Mouse (Mus musculus): ENCODE data around the gene Tprn. TPM values are rescaled to one million over a fixed set of nuclear protein-coding genes. Genes with fewer than 3 reads are reported as not detected.
A peak's percentile ranks its signal among the peaks of the same experiment; 100 is the strongest.

The Tprn gene
- polyA plus RNA-seq, 1 experiment from 2014 or later = 4.5 TPM

DNA sequence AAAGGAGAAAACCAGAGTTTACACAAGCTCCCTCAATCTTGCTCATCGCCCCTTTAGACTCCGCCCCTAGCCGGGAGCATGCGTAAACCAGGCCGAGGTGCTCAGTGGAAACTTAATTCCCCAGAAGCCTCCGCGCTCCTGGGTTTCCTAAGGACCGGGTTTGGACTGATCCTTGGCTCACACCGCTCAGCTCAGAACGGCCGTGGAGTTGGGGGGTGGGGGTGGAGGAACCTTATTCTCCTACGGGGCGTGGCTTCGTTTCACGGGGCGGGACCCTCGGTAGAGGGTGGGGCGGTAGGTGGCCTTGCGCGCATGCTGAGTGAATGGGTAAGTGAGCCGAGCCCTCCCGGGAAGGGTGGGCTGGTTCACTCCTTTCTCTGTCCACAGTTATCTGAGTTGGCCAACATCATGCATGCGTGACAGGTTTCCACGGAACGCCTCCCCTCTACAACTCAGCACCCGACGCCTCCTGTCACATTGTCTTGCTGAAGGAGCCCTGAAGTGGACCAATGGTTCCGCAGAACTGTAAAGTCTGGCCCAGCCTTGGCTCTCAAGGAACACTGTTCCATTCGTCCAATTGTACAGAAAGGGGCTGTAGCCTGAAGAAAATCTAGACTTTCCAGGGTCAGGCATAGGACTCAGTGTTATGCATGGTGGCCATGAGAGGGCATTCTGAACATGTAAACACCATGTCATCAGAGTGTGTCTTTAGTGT is 21.5 kb upstream of the Tprn start:
- DNase-seq (ENCODE audit: low spot score, missing footprints) (peak; percentile 96), ATAC-seq (ENCODE audit: low FRiP score) (peak; percentile 72)
- H3K4me2 ChIP-seq = peak overlapping the region; percentile 63
- no peak overlapping the region for H3K27ac ChIP-seq (ENCODE audit: low read depth, low read length)
- WGBS = 1% methylated on average over 29 of the region's 29 CpGs
- H3K4me1 ChIP-seq (ENCODE audit: control insufficient read depth, insufficient read depth, low read length) = peaks cover 18% of the 10 kb centered on the region
- peaks cover 6% of the 10 kb centered on the region for H3K27me3 ChIP-seq (ENCODE audit: control insufficient read depth, insufficient read depth, low read length)
- H3K4me3 ChIP-seq (ENCODE audit: low read depth, low read length) = peak overlapping the region; percentile 43
- H3K9me3 ChIP-seq (ENCODE audit: control insufficient read depth, low read length) = no peaks in the 10 kb centered on the region
- H3K9ac ChIP-seq (ENCODE audit: low read length) = peak overlapping the region; percentile 17
- H3K36me3 ChIP-seq (ENCODE audit: control insufficient read depth, insufficient read depth, low read length) = no peaks in the 10 kb centered on the region

- 17% methylated on average over 6 of the region's 6 CpGs for WGBS
Observed at GRCm38 (mm10) chr2:25241438-25241775, 21.0 kb upstream of the Tprn start.

DNA sequence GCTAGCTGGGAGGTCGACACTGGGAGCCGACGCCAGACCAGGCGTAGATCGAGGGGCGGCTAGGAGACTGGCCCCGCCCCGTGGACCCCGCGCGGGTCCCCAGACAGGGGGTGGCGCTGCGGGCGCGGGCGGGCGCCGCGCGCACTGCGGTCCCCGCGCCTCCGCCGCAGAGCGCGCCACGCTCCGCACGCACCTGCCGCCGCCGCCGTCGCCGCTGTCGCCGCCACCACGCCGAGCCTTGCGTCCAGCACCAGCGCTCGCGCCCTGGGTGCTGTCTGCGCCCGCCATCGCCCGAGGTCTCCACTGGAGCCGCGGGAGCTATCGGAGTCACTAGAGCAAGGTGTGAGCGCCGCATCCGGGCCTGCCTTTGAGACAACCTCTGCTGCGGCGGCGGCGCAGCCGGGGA is 20.3 kb upstream of the Tprn start, which contains the start of the genes Rnf208 and Cysrt1:
Gene Rnf208, plus strand, starts transcription at position 155 of the 406 bp plus-strand sequence.
Gene Cysrt1, minus strand, starts transcription at position 352 of the 406 bp plus-strand sequence.
- H3K9ac ChIP-seq (ENCODE audit: low read length) = peak within 1 kb of the TSS; percentile 57
- ATAC-seq (ENCODE audit: low FRiP score) = peak; percentile 62
- peak within 1 kb of the TSS; percentile 43 for H3K4me3 ChIP-seq (ENCODE audit: low read depth, low read length)
- H3K4me1 ChIP-seq (ENCODE audit: control insufficient read depth, insufficient read depth, low read length) = peaks cover 18% of the 10 kb centered on the region
- H3K4me2 ChIP-seq = peak within 1 kb of the TSS; percentile 63
- WGBS = under 1% methylated on average over 24 of the region's 59 CpGs
- H3K27ac ChIP-seq (ENCODE audit: low read depth, low read length) = no peak within 1 kb of the TSS
- H3K9me3 ChIP-seq (ENCODE audit: control insufficient read depth, low read length) = no peaks in the 10 kb centered on the region
- DNase-seq (ENCODE audit: low spot score, missing footprints) = peak; percentile 88
- no peaks in the 10 kb centered on the region for H3K36me3 ChIP-seq (ENCODE audit: control insufficient read depth, insufficient read depth, low read length)
- H3K27me3 ChIP-seq (ENCODE audit: control insufficient read depth, insufficient read depth, low read length) = peaks cover 6% of the 10 kb centered on the region

More at GRCm38 (mm10) chr2:25241438-25241775, 21.0 kb upstream of the Tprn start:
- Histone ChIP-seq H3K4me1 (ENCODE audit: control insufficient read depth, insufficient read depth, low read length) (peaks cover 18% of the 10 kb centered on the region), H3K27ac (ENCODE audit: low read depth, low read length) (no peak overlapping the region), H3K4me3 (ENCODE audit: low read depth, low read length) (peak overlapping the region; percentile 43), H3K9me3 (ENCODE audit: control insufficient read depth, low read length) (no peaks in the 10 kb centered on the region), H3K27me3 (ENCODE audit: control insufficient read depth, insufficient read depth, low read length) (peaks cover 6% of the 10 kb centered on the region), H3K9ac (ENCODE audit: low read length) (peak overlapping the region; percentile 57), H3K36me3 (ENCODE audit: control insufficient read depth, insufficient read depth, low read length) (no peaks in the 10 kb centered on the region), H3K4me2 (peak overlapping the region; percentile 63)
- peak; percentile 18; the same call in 1 of the 2 replicates for ATAC-seq (ENCODE audit: low FRiP score)
- DNase-seq (ENCODE audit: low spot score, missing footprints) = peak; percentile 91

DNA sequence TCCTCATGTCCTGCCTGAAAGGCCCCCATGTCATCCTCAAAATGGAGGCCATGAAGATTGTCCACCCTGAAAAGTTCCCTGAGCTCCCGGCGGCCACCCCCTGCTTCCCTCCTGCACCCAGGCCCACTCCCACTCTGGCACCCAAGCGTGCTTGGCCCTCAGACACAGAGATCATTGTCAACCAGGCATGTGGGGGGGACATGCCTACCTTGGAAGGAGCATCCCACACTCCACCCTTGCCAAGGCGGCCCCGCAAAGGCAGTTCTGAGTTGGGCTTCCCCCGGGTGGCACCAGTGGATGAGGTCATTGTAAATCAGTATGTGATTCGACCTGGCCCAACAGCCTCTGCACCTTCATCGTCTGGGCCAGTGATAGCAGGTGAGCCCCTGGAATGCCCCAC is 19.1 kb upstream of the Tprn start:
- Histone ChIP-seq H3K4me1 (ENCODE audit: control insufficient read depth, insufficient read depth, low read length) (peaks cover 18% of the 10 kb centered on the region), H3K9ac (ENCODE audit: low read length) (no peak overlapping the region), H3K4me3 (ENCODE audit: low read depth, low read length) (no peak overlapping the region), H3K36me3 (ENCODE audit: control insufficient read depth, insufficient read depth, low read length) (no peaks in the 10 kb centered on the region; the same call in none of the 2 replicates), H3K9me3 (ENCODE audit: control insufficient read depth, low read length) (no peaks in the 10 kb centered on the region), H3K27ac (ENCODE audit: low read depth, low read length) (no peak overlapping the region), H3K27me3 (ENCODE audit: control insufficient read depth, insufficient read depth, low read length) (peaks cover 6% of the 10 kb centered on the region), H3K4me2 (peak overlapping the region; percentile 63)
- DNase-seq (ENCODE audit: low spot score, missing footprints) (no peak), ATAC-seq (ENCODE audit: low FRiP score) (no peak)
- 81% methylated on average over 8 of the region's 8 CpGs for WGBS

DNA sequence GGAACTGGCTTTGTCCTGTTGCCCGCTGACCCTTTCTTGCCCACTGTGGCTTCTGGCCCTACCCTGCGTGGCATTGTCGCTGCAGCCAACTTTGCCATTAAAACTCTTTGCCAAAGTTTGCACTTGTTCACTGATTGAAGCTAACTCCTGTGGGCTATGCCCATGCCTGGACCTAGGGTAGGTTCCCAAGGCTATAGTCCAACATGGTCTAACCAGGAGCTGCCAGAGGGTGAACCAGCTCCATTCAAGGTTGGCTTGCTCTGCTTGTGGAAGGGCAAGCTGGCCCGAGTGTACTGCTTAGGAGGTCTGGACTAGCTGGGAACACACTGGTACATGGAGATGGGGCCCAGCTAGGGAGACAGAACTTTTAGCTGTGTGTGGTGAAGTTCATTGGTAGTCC is 18.3 kb upstream of the Tprn start:
- Histone ChIP-seq H3K4me3 (ENCODE audit: low read depth, low read length) (no peak overlapping the region), H3K27me3 (ENCODE audit: control insufficient read depth, insufficient read depth, low read length) (peaks cover 6% of the 10 kb centered on the region), H3K9me3 (ENCODE audit: control insufficient read depth, low read length) (no peaks in the 10 kb centered on the region), H3K4me1 (ENCODE audit: control insufficient read depth, insufficient read depth, low read length) (peaks cover 18% of the 10 kb centered on the region), H3K4me2 (no peak overlapping the region), H3K36me3 (ENCODE audit: control insufficient read depth, insufficient read depth, low read length) (no peaks in the 10 kb centered on the region; the same call in none of the 2 replicates), H3K9ac (ENCODE audit: low read length) (no peak overlapping the region), H3K27ac (ENCODE audit: low read depth, low read length) (no peak overlapping the region)
- whole genome bisulfite sequencing = 90% methylated on average over 4 of the region's 4 CpGs
- DNase-seq (ENCODE audit: low spot score, missing footprints) (no peak), ATAC-seq (ENCODE audit: low FRiP score) (no peak)

GRCm38 (mm10) chr2:25246183-25247072 is 16.0 kb upstream of the Tprn start, which contains the start of gene AL732309.1:
AL732309.1 (minus strand) TSS chr2:25246863.
- Histone ChIP-seq H3K27me3 (ENCODE audit: control insufficient read depth, insufficient read depth, low read length) (peaks cover 4% of the 10 kb centered on the region), H3K4me3 (ENCODE audit: low read depth, low read length) (no peak within 1 kb of the TSS), H3K36me3 (ENCODE audit: control insufficient read depth, insufficient read depth, low read length) (no peaks in the 10 kb centered on the region; the same call in none of the 2 replicates), H3K27ac (ENCODE audit: low read depth, low read length) (no peak within 1 kb of the TSS), H3K9me3 (ENCODE audit: control insufficient read depth, low read length) (no peaks in the 10 kb centered on the region), H3K4me1 (ENCODE audit: control insufficient read depth, insufficient read depth, low read length) (peaks cover 10% of the 10 kb centered on the region), H3K9ac (ENCODE audit: low read length) (no peak within 1 kb of the TSS), H3K4me2 (no peak within 1 kb of the TSS)
- ATAC-seq (ENCODE audit: low FRiP score) (no peak), DNase-seq (ENCODE audit: low spot score, missing footprints) (no peak)
- 90% methylated on average over 10 of the region's 10 CpGs for WGBS

DNA sequence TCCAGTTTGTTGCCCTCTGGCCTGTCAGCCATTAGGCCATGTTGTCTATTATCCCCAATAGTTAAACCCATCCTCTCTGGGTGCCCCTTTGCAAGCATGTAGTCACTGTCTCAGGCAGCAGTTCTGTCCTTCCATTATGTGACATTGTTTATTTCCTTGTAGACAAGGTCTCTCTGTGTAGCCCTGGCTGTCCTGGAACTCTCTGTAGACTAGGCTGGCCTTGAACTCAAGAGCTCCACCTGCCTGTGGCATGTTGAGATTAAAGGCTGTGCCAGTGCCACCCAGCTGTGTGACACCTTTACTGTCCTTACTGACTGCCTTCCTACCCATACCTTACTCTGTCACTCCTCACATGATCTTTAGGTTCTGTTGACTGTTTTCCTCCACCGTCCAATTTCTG is 10.1 kb upstream of the Tprn start:
- WGBS = 100% methylated on average over 1 of the region's 1 CpGs
- DNase-seq (ENCODE audit: low spot score, missing footprints) = no peak

DNA sequence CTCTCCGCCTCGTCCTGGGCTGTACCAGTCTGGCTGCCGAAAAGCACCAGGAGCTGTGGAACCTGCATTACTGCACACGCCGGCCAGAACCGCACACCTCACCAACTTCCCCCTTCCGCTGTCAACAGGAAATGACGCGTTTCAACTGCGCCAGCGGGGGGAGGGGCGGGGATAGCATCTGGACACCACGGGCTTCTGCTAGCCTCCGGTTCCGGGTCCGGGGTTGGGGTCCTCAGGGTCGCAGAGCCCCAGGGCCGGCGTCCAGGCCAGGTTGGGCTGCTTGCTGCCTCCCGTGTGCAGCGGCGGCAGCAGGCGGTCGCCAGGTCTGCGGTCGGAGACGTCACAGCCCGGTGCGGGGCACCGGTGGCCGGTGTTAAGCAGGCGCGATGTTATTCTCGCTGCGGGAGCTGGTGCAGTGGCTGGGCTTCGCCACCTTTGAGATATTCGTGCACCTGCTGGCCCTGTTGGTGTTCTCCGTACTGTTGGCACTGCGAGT is 7.1 kb upstream of the Tprn start, which contains the start of gene Tmem203:
Gene Tmem203, plus strand, starts transcription at position 156 of the 496 bp plus-strand sequence.
- no peaks in the 10 kb centered on the region for H3K9me3 ChIP-seq (ENCODE audit: control insufficient read depth, low read length)
- H3K4me3 ChIP-seq (ENCODE audit: low read depth, low read length) = peak within 1 kb of the TSS; percentile 85
- peak within 1 kb of the TSS; percentile 80 for H3K4me2 ChIP-seq
- no peaks in the 10 kb centered on the region for H3K27me3 ChIP-seq (ENCODE audit: control insufficient read depth, insufficient read depth, low read length)
- DNase-seq (ENCODE audit: low spot score, missing footprints) (peak; percentile 100), ATAC-seq (ENCODE audit: low FRiP score) (peak; percentile 92)
- peak within 1 kb of the TSS; percentile 32; the same call in 1 of the 2 replicates for H3K27ac ChIP-seq (ENCODE audit: low read depth, low read length)
- H3K9ac ChIP-seq (ENCODE audit: low read length) = peak within 1 kb of the TSS; percentile 91
- no peaks in the 10 kb centered on the region; the same call in 1 of the 2 replicates for H3K36me3 ChIP-seq (ENCODE audit: control insufficient read depth, insufficient read depth, low read length)
- peaks cover 13% of the 10 kb centered on the region for H3K4me1 ChIP-seq (ENCODE audit: control insufficient read depth, insufficient read depth, low read length)
- under 1% methylated on average over 39 of the region's 39 CpGs for WGBS

More for the DNA sequence above, 10.1 kb upstream of the Tprn start:
- no peaks in the 10 kb centered on the region for H3K27me3 ChIP-seq (ENCODE audit: control insufficient read depth, insufficient read depth, low read length)
- peaks cover 13% of the 10 kb centered on the region for H3K4me1 ChIP-seq (ENCODE audit: control insufficient read depth, insufficient read depth, low read length)
- no peak for ATAC-seq (ENCODE audit: low FRiP score)
- H3K9ac ChIP-seq (ENCODE audit: low read length) = no peak overlapping the region
- no peak overlapping the region for H3K27ac ChIP-seq (ENCODE audit: low read depth, low read length)
- no peaks in the 10 kb centered on the region; the same call in none of the 2 replicates for H3K36me3 ChIP-seq (ENCODE audit: control insufficient read depth, insufficient read depth, low read length)
- no peak overlapping the region for H3K4me3 ChIP-seq (ENCODE audit: low read depth, low read length)
- no peak overlapping the region for H3K4me2 ChIP-seq
- H3K9me3 ChIP-seq (ENCODE audit: control insufficient read depth, low read length) = no peaks in the 10 kb centered on the region

Measured in midbrain, embryonic 11.5 days (tissue).